Mouse (Mus musculus) kidney, embryonic 14.5 days (tissue): ENCODE data around the gene Commd7. TPM values are rescaled to one million over a fixed set of nuclear protein-coding genes. Genes with fewer than 3 reads are reported as not detected.
A peak's percentile ranks its signal among the peaks of the same experiment; 100 is the strongest.

Experiments used
- ATAC-seq: fragments of 200-750 bp; cut with Nextera tagmentation; 2 replicates; pipeline ENCODE4 v1.8.0; 2017; ENCODE audit warnings: moderate number of reproducible peaks, mild to moderate bottlenecking, moderate TSS enrichment, moderate library complexity; ENCODE audit not compliant: low FRiP score, low TSS enrichment
- H3K27ac ChIP-seq: fragments of 300-500 bp; sonication (generic); 2 replicates; pipeline ENCODE4 v1.5.1; 2014; ENCODE audit warnings: low read depth, mild to moderate bottlenecking, low read length, moderate library complexity, mixed read lengths
- H3K27me3 ChIP-seq: fragments of 300-500 bp; sonication (generic); 2 replicates; pipeline ENCODE4 v1.6.1; 2014; ENCODE audit warnings: mild to moderate bottlenecking, low read length; ENCODE audit not compliant: control insufficient read depth, insufficient read depth
- H3K36me3 ChIP-seq: fragments of 300-500 bp; sonication (generic); 2 replicates; pipeline ENCODE4 v1.6.1; 2014; ENCODE audit warnings: low read length, mixed read lengths; ENCODE audit not compliant: control insufficient read depth, insufficient read depth
- H3K4me1 ChIP-seq: fragments of 300-500 bp; sonication (generic); 2 replicates; pipeline ENCODE4 v1.6.1; 2014; ENCODE audit warnings: low read length, mixed read lengths; ENCODE audit not compliant: control insufficient read depth, insufficient read depth
- H3K4me2 ChIP-seq: fragments of 300-500 bp; sonication (generic); replicated peaks from 2 replicates; pipeline ENCODE4 v1.6.1; 2014; ENCODE audit warnings: low read depth, mild to moderate bottlenecking, low read length
- H3K4me3 ChIP-seq: fragments of 300-500 bp; sonication (generic); 2 replicates; pipeline ENCODE4 v1.5.1; 2014; ENCODE audit warnings: mild to moderate bottlenecking, low read length
- H3K9ac ChIP-seq: fragments of 300-500 bp; sonication (generic); 2 replicates; pipeline ENCODE4 v1.6.1; 2014; ENCODE audit warnings: low read depth, mild to moderate bottlenecking, low read length, moderate library complexity
- H3K9me3 ChIP-seq: fragments of 300-500 bp; sonication (generic); 2 replicates; pipeline ENCODE4 v1.6.1; 2016; ENCODE audit warnings: low read length; ENCODE audit not compliant: control insufficient read depth
- WGBS: fragments of 180-500 bp; shearing (Covaris S2); extraction: QIAGEN DNeasy Blood & Tissue Kit; methylation state at CpG from one replicate; pipeline ENCODE4 v1.1.7; 2014; 5-methylcytosine and 5-hydroxymethylcytosine counted together
- polyA plus RNA-seq: library from polyadenylated mRNA; unstranded; fragments of >200 nt; fragmentation: Nextera tagmentation; extraction: Ambion mirVana; gene quantifications from 2 replicates; pipeline ENCODE4 v1.2.1, GENCODE M21; 2014

Gene Commd7
- polyA plus RNA-seq, 1 experiment from 2014 or later, result 64.9 TPM

DNA sequence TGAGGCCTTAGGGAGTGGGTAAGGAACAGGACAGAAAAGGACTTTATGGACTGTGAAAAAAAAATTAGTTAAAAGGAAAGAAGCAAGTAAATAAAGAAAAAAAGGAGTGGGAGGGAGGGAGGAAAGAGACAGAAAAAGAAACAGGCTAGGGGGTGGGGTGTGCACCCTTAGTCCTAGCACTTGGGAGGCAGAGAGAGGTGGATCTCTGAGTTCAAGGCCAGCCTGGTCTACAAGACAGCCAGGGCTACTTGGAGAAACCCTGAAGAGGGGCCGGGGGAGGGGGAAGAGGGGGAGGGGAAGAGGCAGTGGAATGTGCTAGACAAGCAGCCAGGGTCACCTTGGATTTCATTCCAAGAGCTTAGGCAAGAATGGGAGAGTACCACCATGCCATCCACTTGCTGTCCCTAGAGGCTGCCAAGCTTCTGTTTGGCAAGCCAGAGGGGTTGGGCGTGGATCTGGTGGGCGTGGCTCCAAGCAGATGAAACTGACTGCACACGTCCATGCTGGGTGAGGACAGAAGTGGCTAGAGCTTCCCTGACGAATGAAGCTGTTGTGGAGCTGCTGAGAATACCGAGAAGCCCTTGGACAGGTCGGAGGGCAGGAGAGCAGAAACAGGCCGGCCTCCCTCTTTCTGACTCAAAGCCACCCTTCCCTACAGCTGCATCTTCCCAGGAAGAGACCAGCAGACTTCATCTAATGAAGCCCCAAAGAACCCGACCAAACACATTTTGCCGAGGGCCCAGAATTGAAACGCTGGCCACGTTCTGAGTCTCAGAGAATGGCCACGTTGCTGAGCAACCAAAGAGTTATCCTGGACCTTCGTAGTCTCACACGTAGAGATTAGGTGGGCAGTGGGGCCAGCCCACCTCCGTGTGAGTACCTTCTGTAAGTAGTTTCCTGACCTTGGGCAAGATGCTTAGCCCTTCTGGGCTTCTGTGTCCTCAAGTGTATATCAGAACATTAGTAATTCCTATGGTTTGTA is 31.6 kb downstream of the Commd7 start:
- Histone ChIP-seq H3K4me2 (no peak overlapping the region), H3K27ac (no peak overlapping the region), H3K4me1 (peaks cover 4% of the 10 kb centered on the region), H3K9ac (no peak overlapping the region), H3K27me3 (no peaks in the 10 kb centered on the region), H3K9me3 (no peaks in the 10 kb centered on the region), H3K4me3 (no peak overlapping the region), H3K36me3 (no peaks in the 10 kb centered on the region)
- peak; percentile 28; the same call in 1 of the 2 replicates for ATAC-seq
- 66% methylated on average over 16 of the region's 16 CpGs for WGBS

DNA sequence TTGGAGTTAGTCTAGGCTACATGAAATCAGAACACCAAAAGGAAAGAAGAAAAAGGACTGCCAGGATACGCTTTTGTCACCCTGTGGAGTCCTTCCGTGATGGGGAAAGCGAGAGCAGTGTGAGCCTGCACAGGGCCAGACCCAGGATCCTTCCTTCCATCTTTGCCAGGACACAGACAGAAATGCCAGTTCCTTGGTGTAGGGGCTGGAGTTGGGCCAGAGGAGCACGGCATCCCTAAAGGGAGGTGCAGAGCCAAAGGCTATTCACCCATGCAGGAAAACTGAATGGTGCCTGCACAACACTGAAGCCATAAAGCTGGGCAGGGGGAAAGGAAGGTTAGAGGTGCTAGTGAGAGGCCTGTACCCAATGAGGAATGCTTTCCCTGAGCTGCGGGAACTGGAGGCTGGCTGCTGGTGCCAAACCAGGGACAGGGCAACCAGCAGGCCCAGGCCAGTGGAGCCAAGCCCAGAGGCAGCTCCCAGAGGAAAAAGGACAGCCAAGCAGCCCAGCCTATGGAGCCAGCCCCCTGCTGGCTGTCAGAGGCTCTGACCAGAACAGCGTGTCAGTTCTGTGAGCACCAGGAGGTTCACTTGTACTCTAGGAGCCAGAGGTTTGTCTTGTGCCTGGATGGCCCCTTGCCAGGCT is 32.4 kb downstream of the Commd7 start:
- peak; percentile 85 for ATAC-seq
- WGBS, result 55% methylated on average over 6 of the region's 6 CpGs
- H3K4me3 ChIP-seq, result no peak overlapping the region
- no peaks in the 10 kb centered on the region for H3K27me3 ChIP-seq
- no peak overlapping the region for H3K4me2 ChIP-seq
- H3K9ac ChIP-seq, result no peak overlapping the region
- no peak overlapping the region for H3K27ac ChIP-seq
- H3K36me3 ChIP-seq, result no peaks in the 10 kb centered on the region
- no peaks in the 10 kb centered on the region for H3K9me3 ChIP-seq
- H3K4me1 ChIP-seq, result peaks cover 4% of the 10 kb centered on the region

- ATAC-seq, result no peak
- Histone ChIP-seq H3K4me1 (peaks cover 5% of the 10 kb centered on the region), H3K27me3 (no peaks in the 10 kb centered on the region), H3K27ac (no peak overlapping the region), H3K4me3 (no peak overlapping the region), H3K36me3 (no peaks in the 10 kb centered on the region), H3K9ac (no peak overlapping the region), H3K9me3 (no peaks in the 10 kb centered on the region), H3K4me2 (no peak overlapping the region)
- 49% methylated on average over 4 of the region's 4 CpGs for WGBS
Measured at GRCm38 (mm10) chr2:153597626-153598025, 35.0 kb downstream of the Commd7 start.

- ATAC-seq, result no peak
- no peak overlapping the region for H3K9ac ChIP-seq
- WGBS, result 88% methylated on average over 3 of the region's 3 CpGs
Measured at GRCm38 (mm10) chr2:153597014-153597413, 35.6 kb downstream of the Commd7 start.

GRCm38 (mm10) chr2:153594998-153595397 is 37.6 kb downstream of the Commd7 start:
- Histone ChIP-seq H3K9ac (no peak overlapping the region), H3K27ac (no peak overlapping the region), H3K4me3 (no peak overlapping the region), H3K4me1 (peaks cover 7% of the 10 kb centered on the region), H3K4me2 (no peak overlapping the region), H3K27me3 (no peaks in the 10 kb centered on the region), H3K36me3 (no peaks in the 10 kb centered on the region), H3K9me3 (no peaks in the 10 kb centered on the region)
- no peak for ATAC-seq
- 59% methylated on average over 4 of the region's 4 CpGs for WGBS

More at GRCm38 (mm10) chr2:153597014-153597413, 35.6 kb downstream of the Commd7 start:
- no peak overlapping the region for H3K4me3 ChIP-seq
- no peaks in the 10 kb centered on the region for H3K9me3 ChIP-seq
- peaks cover 11% of the 10 kb centered on the region for H3K4me1 ChIP-seq
- H3K36me3 ChIP-seq, result no peaks in the 10 kb centered on the region
- H3K4me2 ChIP-seq, result no peak overlapping the region
- no peaks in the 10 kb centered on the region for H3K27me3 ChIP-seq
- H3K27ac ChIP-seq, result no peak overlapping the region

DNA sequence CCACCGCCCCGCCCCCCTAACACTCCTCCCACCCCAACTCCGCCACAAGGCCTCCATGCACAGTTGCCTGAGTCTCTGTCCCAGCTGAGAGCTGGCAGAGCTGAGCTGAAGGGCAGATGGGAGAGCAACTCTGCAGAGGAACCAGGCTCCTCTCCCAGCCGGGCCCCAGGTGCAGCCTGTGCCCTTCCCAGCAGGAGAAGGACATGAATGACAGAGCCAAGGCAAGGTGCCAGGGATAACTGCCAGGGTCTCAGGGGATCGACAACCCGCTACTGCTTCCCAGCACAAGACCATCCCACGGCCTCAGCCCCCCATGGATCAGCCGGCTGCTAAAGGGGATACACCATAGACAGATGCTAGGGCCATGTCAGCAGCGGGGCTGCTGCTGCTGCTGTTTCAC is 39.4 kb downstream of the Commd7 start:
- no peak overlapping the region for H3K4me3 ChIP-seq
- no peak overlapping the region for H3K27ac ChIP-seq
- no peaks in the 10 kb centered on the region for H3K27me3 ChIP-seq
- no peak overlapping the region for H3K4me2 ChIP-seq
- no peak for ATAC-seq
- H3K9ac ChIP-seq, result no peak overlapping the region
- no peaks in the 10 kb centered on the region for H3K36me3 ChIP-seq
- 58% methylated on average over 9 of the region's 9 CpGs for WGBS
- no peaks in the 10 kb centered on the region for H3K9me3 ChIP-seq
- peaks cover 7% of the 10 kb centered on the region; the same call in 1 of the 2 replicates for H3K4me1 ChIP-seq

GRCm38 (mm10) chr2:153592056-153593014 is 40.2 kb downstream of the Commd7 start:
- peak overlapping the region; percentile 77 for H3K27ac ChIP-seq
- 57% methylated on average over 8 of the region's 8 CpGs for WGBS

DNA sequence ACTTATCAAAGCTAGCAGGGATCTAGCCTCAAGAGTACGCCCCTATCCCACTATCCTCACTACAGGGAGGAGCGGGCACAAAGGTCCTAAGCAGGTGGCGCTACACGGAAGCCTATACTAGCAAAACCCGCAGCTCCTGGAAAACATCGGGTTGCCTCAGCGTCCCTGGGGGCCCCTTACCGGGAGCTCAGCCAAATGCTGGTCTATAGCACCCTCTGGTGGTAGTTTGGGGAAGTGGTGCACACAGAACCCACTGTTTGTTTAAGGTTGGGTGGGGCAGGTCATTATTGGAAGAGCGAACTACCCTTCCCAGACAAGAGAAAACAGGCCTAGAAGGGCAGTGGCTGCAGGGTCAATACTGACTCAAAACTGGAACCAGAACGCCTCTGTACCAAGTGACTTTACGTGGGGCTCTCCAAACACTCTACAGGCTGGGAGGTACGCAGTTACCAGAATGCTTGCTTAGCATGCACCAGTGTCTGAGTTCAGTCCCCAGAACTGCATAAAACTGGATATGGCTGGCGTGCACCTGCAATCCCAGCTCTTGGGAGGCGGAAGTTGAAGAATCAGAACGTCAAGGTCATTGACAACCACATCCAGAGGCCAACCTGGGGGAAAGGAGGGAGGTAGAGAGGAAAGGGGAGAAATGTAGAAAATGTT is 45.9 kb downstream of the Commd7 start:
- H3K4me1 ChIP-seq, result 0 out of 2 replicates have a peak, but pooled peaks cover 3% of the 10 kb centered on the region
- H3K9me3 ChIP-seq, result no peaks in the 10 kb centered on the region
- H3K4me2 ChIP-seq, result peak overlapping the region; percentile 29
- H3K27me3 ChIP-seq, result no peaks in the 10 kb centered on the region
- no peaks in the 10 kb centered on the region for H3K36me3 ChIP-seq
- H3K27ac ChIP-seq, result no peak overlapping the region
- peak; percentile 70 for ATAC-seq
- peak overlapping the region; percentile 20; the same call in 1 of the 2 replicates for H3K9ac ChIP-seq
- H3K4me3 ChIP-seq, result peak overlapping the region; percentile 9; the same call in 1 of the 2 replicates
- WGBS, result 10% methylated on average over 15 of the region's 15 CpGs

More at GRCm38 (mm10) chr2:153592056-153593014, 40.2 kb downstream of the Commd7 start:
- no peak overlapping the region for H3K9ac ChIP-seq
- no peak overlapping the region for H3K4me3 ChIP-seq
- no peak overlapping the region for H3K4me2 ChIP-seq
- peak; percentile 59; the same call in 1 of the 2 replicates for ATAC-seq
- H3K4me1 ChIP-seq, result peaks cover 7% of the 10 kb centered on the region; the same call in 1 of the 2 replicates
- H3K27me3 ChIP-seq, result no peaks in the 10 kb centered on the region
- H3K36me3 ChIP-seq, result no peaks in the 10 kb centered on the region
- no peaks in the 10 kb centered on the region for H3K9me3 ChIP-seq
